Mouse (Mus musculus) neural tube, embryonic 11.5 days (tissue): ENCODE measurements around the gene Map7. TPM values are rescaled to one million over a fixed set of nuclear protein-coding genes. Genes with fewer than 3 reads are reported as not detected.

Experiments
- ATAC-seq: fragments of 200-750 bp; cut with Nextera tagmentation; 2 replicates; pipeline ENCODE4 v1.8.0; 2017; ENCODE audit warnings: moderate number of reproducible peaks, mild to moderate bottlenecking, moderate TSS enrichment, moderate library complexity; ENCODE audit not compliant: insufficient read depth, low FRiP score, low TSS enrichment
- DNase-seq: peaks from one replicate; pipeline ENCODE4 v3.0.0-alpha.2; 2015; ENCODE audit warnings: low spot score
- H3K27ac ChIP-seq: fragments of 300-500 bp; sonication (generic); 2 replicates; pipeline ENCODE4 v1.5.1; 2014; ENCODE audit warnings: low read depth, mild to moderate bottlenecking, low read length
- H3K27me3 ChIP-seq: fragments of 300-500 bp; sonication (generic); 2 replicates; pipeline ENCODE4 v1.6.1; 2014; ENCODE audit warnings: mild to moderate bottlenecking, low read length, mixed read lengths; ENCODE audit not compliant: control insufficient read depth, insufficient read depth
- H3K36me3 ChIP-seq: fragments of 300-500 bp; sonication (generic); 2 replicates; pipeline ENCODE4 v1.6.1; 2014; ENCODE audit warnings: mild to moderate bottlenecking, low read length, moderate library complexity, mixed read lengths; ENCODE audit not compliant: control insufficient read depth, insufficient read depth
- H3K4me1 ChIP-seq: fragments of 300-500 bp; sonication (generic); 2 replicates; pipeline ENCODE4 v1.6.1; 2014; ENCODE audit warnings: low read length, mixed read lengths; ENCODE audit not compliant: control insufficient read depth, insufficient read depth
- H3K4me2 ChIP-seq: fragments of 300-500 bp; sonication (generic); 2 replicates; pipeline ENCODE4 v1.6.1; 2014; ENCODE audit warnings: low read depth, mild to moderate bottlenecking, moderate library complexity
- H3K4me3 ChIP-seq: fragments of 300-500 bp; sonication (generic); 2 replicates; pipeline ENCODE4 v1.5.1; 2014; ENCODE audit warnings: low read depth, low read length
- H3K9ac ChIP-seq: fragments of 300-500 bp; sonication (generic); 2 replicates; pipeline ENCODE4 v1.6.1; 2014; ENCODE audit warnings: mild to moderate bottlenecking, low read length
- H3K9me3 ChIP-seq: fragments of 300-500 bp; sonication (generic); 2 replicates; pipeline ENCODE4 v1.6.1; 2016; ENCODE audit warnings: low read length; ENCODE audit not compliant: control insufficient read depth
- WGBS: fragments of 180-500 bp; shearing (Covaris S2); extraction: QIAGEN DNeasy Blood & Tissue Kit; methylation state at CpG from one replicate; pipeline ENCODE4 v1.1.7; 2014; 5-methylcytosine and 5-hydroxymethylcytosine counted together
- polyA plus RNA-seq: library from polyadenylated mRNA; unstranded; fragments of >200 nt; fragmentation: Nextera tagmentation; extraction: Ambion mirVana; gene quantifications from 2 replicates; pipeline ENCODE4 v1.2.1, GENCODE M21; 2014

Map7 gene
- polyA plus RNA-seq, 1 experiment from 2014 or later, result 5.4 TPM

- WGBS, result 27% methylated on average over 15 of the region's 15 CpGs
- ATAC-seq (peak; percentile 62), DNase-seq (peak; percentile 51)
- Histone ChIP-seq H3K9me3 (no peaks in the 10 kb centered on the region), H3K4me2 (peak overlapping the region; percentile 17; the same call in 1 of the 2 replicates), H3K9ac (peak overlapping the region; percentile 37), H3K4me3 (no peak overlapping the region), H3K36me3 (no peaks in the 10 kb centered on the region), H3K27ac (peak overlapping the region; percentile 88), H3K27me3 (no peaks in the 10 kb centered on the region), H3K4me1 (peaks cover 14% of the 10 kb centered on the region)
These were observed 137.9 kb downstream of the Map7 start for GRCm38 (mm10) chr10:20285994-20286836.

GRCm38 (mm10) chr10:20287369-20287768 is 139.1 kb downstream of the Map7 start:
- Histone ChIP-seq H3K4me1 (peaks cover 14% of the 10 kb centered on the region), H3K9me3 (no peaks in the 10 kb centered on the region), H3K27me3 (no peaks in the 10 kb centered on the region), H3K36me3 (no peaks in the 10 kb centered on the region), H3K27ac (peak overlapping the region; percentile 88; the same call in 1 of the 2 replicates), H3K4me2 (no peak overlapping the region), H3K9ac (no peak overlapping the region), H3K4me3 (no peak overlapping the region)
- 38% methylated on average over 6 of the region's 6 CpGs for WGBS
- ATAC-seq (no peak), DNase-seq (no peak)

DNA sequence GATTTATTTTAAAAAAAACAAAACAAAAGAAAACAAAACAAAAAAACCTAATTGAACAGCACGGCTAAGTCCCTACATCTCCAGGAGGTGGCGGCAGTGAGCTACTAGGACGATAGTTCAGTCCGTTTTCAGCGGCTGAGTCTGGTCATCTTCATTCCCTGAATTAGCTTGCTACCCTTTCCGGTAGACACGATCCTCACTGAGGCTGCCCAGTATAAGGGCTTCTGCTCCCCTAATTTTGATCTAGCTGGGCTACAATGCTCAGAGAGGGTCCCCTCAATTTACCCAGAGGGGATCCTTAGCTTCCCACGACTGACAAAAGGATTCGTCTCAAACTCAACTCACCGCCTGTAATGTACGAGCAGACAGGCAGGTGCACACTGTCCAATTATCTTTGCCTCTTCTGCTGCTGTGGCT is 142.2 kb downstream of the Map7 start:
- no peak overlapping the region for H3K27ac ChIP-seq
- no peak for ATAC-seq
- no peaks in the 10 kb centered on the region for H3K9me3 ChIP-seq
- peaks cover 8% of the 10 kb centered on the region for H3K4me1 ChIP-seq
- peak overlapping the region; percentile 46 for H3K9ac ChIP-seq
- no peak overlapping the region; the same call in 1 of the 2 replicates for H3K4me3 ChIP-seq
- no peaks in the 10 kb centered on the region for H3K36me3 ChIP-seq
- peak; percentile 87 for DNase-seq
- WGBS, result 25% methylated on average over 11 of the region's 11 CpGs
- H3K27me3 ChIP-seq, result no peaks in the 10 kb centered on the region
- H3K4me2 ChIP-seq, result peak overlapping the region; percentile 35

DNA sequence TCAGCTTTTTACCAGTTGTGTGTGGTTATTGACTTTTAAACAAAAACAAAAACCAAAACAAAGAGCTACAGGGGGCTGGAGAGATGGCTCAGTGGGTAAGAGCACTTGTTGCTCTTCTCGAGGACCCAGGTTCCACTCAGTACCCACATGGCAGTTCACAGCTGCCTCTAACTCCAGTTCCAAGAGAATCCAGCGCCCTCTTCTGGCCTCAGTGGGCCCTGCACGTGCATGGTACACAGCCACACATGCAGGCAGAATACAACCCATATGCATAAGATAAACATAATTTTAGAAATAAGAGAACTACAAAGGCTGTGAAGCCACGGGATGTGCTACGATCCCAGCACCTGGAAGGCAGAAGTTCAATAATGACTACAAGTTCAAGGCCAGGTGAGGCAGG is 147.7 kb downstream of the Map7 start:
- WGBS, result 75% methylated on average over 5 of the region's 5 CpGs
- Histone ChIP-seq H3K27me3 (no peaks in the 10 kb centered on the region), H3K36me3 (no peaks in the 10 kb centered on the region), H3K4me3 (no peak overlapping the region), H3K27ac (no peak overlapping the region), H3K4me2 (no peak overlapping the region), H3K9me3 (no peaks in the 10 kb centered on the region), H3K4me1 (no peaks in the 10 kb centered on the region), H3K9ac (no peak overlapping the region)
- ATAC-seq, result no peak
- DNase-seq, result no peak

- Histone ChIP-seq H3K27me3 (no peaks in the 10 kb centered on the region), H3K4me2 (no peak overlapping the region), H3K9me3 (no peaks in the 10 kb centered on the region), H3K4me1 (no peaks in the 10 kb centered on the region), H3K27ac (no peak overlapping the region), H3K9ac (no peak overlapping the region), H3K36me3 (no peaks in the 10 kb centered on the region), H3K4me3 (no peak overlapping the region)
- WGBS, result 61% methylated on average over 3 of the region's 3 CpGs
- DNase-seq (no peak), ATAC-seq (no peak)
These were observed 150.1 kb downstream of the Map7 start for GRCm38 (mm10) chr10:20298152-20298920.

GRCm38 (mm10) chr10:20299114-20299513 is 150.8 kb downstream of the Map7 start:
- Histone ChIP-seq H3K4me2 (no peak overlapping the region), H3K36me3 (no peaks in the 10 kb centered on the region), H3K27me3 (no peaks in the 10 kb centered on the region), H3K27ac (no peak overlapping the region), H3K9me3 (no peaks in the 10 kb centered on the region), H3K4me1 (no peaks in the 10 kb centered on the region), H3K4me3 (no peak overlapping the region), H3K9ac (no peak overlapping the region)
- no peak for DNase-seq
- WGBS, result 74% methylated on average over 5 of the region's 5 CpGs
- no peak for ATAC-seq

- Histone ChIP-seq H3K36me3 (no peaks in the 10 kb centered on the region), H3K4me3 (peak overlapping the region; percentile 85), H3K9me3 (no peaks in the 10 kb centered on the region), H3K9ac (peak overlapping the region; percentile 93), H3K4me2 (peak overlapping the region; percentile 58), H3K27me3 (no peaks in the 10 kb centered on the region), H3K4me1 (peaks cover 12% of the 10 kb centered on the region), H3K27ac (peak overlapping the region; percentile 100)
- ATAC-seq (no peak), DNase-seq (no peak)
- WGBS, result 35% methylated on average over 11 of the region's 11 CpGs
These were observed 162.9 kb downstream of the Map7 start for GRCm38 (mm10) chr10:20310969-20311769.

- no peaks in the 10 kb centered on the region for H3K27me3 ChIP-seq
- 0% methylated on average over 83 of the region's 84 CpGs for WGBS
- peak; percentile 100 for DNase-seq
- H3K4me2 ChIP-seq, result peak within 1 kb of the TSS; percentile 58
- H3K4me3 ChIP-seq, result peak within 1 kb of the TSS; percentile 85
- peak; percentile 98 for ATAC-seq
- H3K9ac ChIP-seq, result peak within 1 kb of the TSS; percentile 93
- H3K36me3 ChIP-seq, result no peaks in the 10 kb centered on the region
- no peaks in the 10 kb centered on the region for H3K9me3 ChIP-seq
- H3K27ac ChIP-seq, result peak within 1 kb of the TSS; percentile 100
- peaks cover 12% of the 10 kb centered on the region for H3K4me1 ChIP-seq
These were observed 163.9 kb downstream of the Map7 start, which contains the start of gene Bclaf1 for GRCm38 (mm10) chr10:20311918-20312735. Gene Bclaf1 (plus strand): TSS chr10:20312469.
